In genomic region chr6:28425019-28425418, GRCm38 (mm10) we compare ENCODE assay signal across 11 mouse cellular contexts. TPM values are rescaled to one million over a fixed set of nuclear protein-coding genes. Genes with fewer than 3 reads are reported as not detected.
DNase-seq lines count a peak whose midpoint lies in the region; ATAC-seq lines count a peak whose summit lies in the region.
"Had no signal": no experiment of that assay in that cellular context is flagged by ENCODE, and none has a peak within 500 bp of the region (broad histone marks: within the 10 kb centered on the region; RNA-seq: fewer than 3 reads in every experiment).

No protein-coding gene starts in this region.

- DNase-seq in hindbrain, embryonic 14.5 days (ENCODE audit: low spot score), result no peak
- DNase-seq in cerebellum, postnatal 14 days, result peak; percentile 22 to 25
- no peak for DNase-seq in midbrain, embryonic 11.5 days (ENCODE audit: low spot score, missing footprints)
- no peak for DNase-seq in natural killer cell, adult 2 months (ENCODE audit: low spot score in 2 of 2)
- no peak for DNase-seq in adrenal gland, adult 18-20 months (ENCODE audit: low spot score in 2 of 2)
- DNase-seq in embryo, embryonic 9.5 days (ENCODE audit: extremely low spot score), result no peak
- DNase-seq: kidney, adult 11 months had no signal

- no peaks in the 10 kb centered on the region for H3K9me3 ChIP-seq in hindbrain, embryonic 12.5 days (replicated peaks)
- no peaks in the 10 kb centered on the region for H3K9me3 ChIP-seq in hindbrain, embryonic 14.5 days (ENCODE audit: control insufficient read depth, low read length)
- H3K9me3 ChIP-seq in heart, embryonic 16.5 days (replicated peaks; ENCODE audit: control insufficient read depth, low read length), result no peaks in the 10 kb centered on the region
- H3K9me3 ChIP-seq in midbrain, embryonic 11.5 days (ENCODE audit: control insufficient read depth, low read length), result no peaks in the 10 kb centered on the region

- H3K4me1 ChIP-seq in hindbrain, embryonic 12.5 days, result peaks cover 33% of the 10 kb centered on the region
- peaks cover 27% of the 10 kb centered on the region for H3K4me1 ChIP-seq in hindbrain, embryonic 14.5 days (replicated peaks; ENCODE audit: control insufficient read depth, insufficient read depth, low read length)
- peaks cover 30% of the 10 kb centered on the region for H3K4me1 ChIP-seq in heart, embryonic 16.5 days (ENCODE audit: control insufficient read depth, insufficient read depth, low read length)
- H3K4me1 ChIP-seq in midbrain, embryonic 11.5 days (ENCODE audit: control insufficient read depth, insufficient read depth, low read length), result peaks cover 23% of the 10 kb centered on the region

- peak overlapping the region; percentile 80; the same call in 1 of the 2 replicates for H3K4me3 ChIP-seq in hindbrain, embryonic 12.5 days
- H3K4me3 ChIP-seq in hindbrain, embryonic 14.5 days (replicated peaks; ENCODE audit: low read length), result no peak overlapping the region
- no peak overlapping the region for H3K4me3 ChIP-seq in heart, embryonic 16.5 days (ENCODE audit: low read length)
- no peak overlapping the region for H3K4me3 ChIP-seq in midbrain, embryonic 11.5 days (ENCODE audit: low read depth, low read length)

- H3K36me3 ChIP-seq in hindbrain, embryonic 12.5 days, result peaks cover 20% of the 10 kb centered on the region
- peaks cover 17% of the 10 kb centered on the region for H3K36me3 ChIP-seq in hindbrain, embryonic 14.5 days (replicated peaks; ENCODE audit: control insufficient read depth, insufficient read depth)
- peaks cover 6% of the 10 kb centered on the region for H3K36me3 ChIP-seq in heart, embryonic 16.5 days (ENCODE audit: control insufficient read depth, insufficient read depth)
- peaks cover 3% of the 10 kb centered on the region; the same call in 1 of the 2 replicates for H3K36me3 ChIP-seq in midbrain, embryonic 11.5 days (ENCODE audit: control insufficient read depth, insufficient read depth, low read length)

- peak overlapping the region; percentile 41; the same call in 1 of the 2 replicates for H3K9ac ChIP-seq in hindbrain, embryonic 12.5 days
- no peak overlapping the region for H3K9ac ChIP-seq in hindbrain, embryonic 14.5 days
- H3K9ac ChIP-seq in heart, embryonic 16.5 days (ENCODE audit: low read length), result no peak overlapping the region
- no peak overlapping the region for H3K9ac ChIP-seq in midbrain, embryonic 11.5 days (ENCODE audit: low read length)

- no peak overlapping the region for H3K27ac ChIP-seq in hindbrain, embryonic 12.5 days
- no peak overlapping the region for H3K27ac ChIP-seq in hindbrain, embryonic 14.5 days
- H3K27ac ChIP-seq in heart, embryonic 16.5 days (ENCODE audit: low read length), result no peak overlapping the region
- H3K27ac ChIP-seq in midbrain, embryonic 11.5 days (ENCODE audit: low read depth, low read length), result no peak overlapping the region

- no peak for ATAC-seq in hindbrain, embryonic 12.5 days (ENCODE audit: low FRiP score)
- ATAC-seq in hindbrain, embryonic 14.5 days (ENCODE audit: low FRiP score), result no peak
- no peak for ATAC-seq in heart, embryonic 16.5 days (replicated peaks; ENCODE audit: extremely low read depth, insufficient read depth, low FRiP score)
- ATAC-seq in midbrain, embryonic 11.5 days (ENCODE audit: low FRiP score), result no peak

- H3K4me2 ChIP-seq in hindbrain, embryonic 12.5 days (replicated peaks), result peak overlapping the region; percentile 73; the same call in 1 of the 2 replicates
- no peak overlapping the region for H3K4me2 ChIP-seq in hindbrain, embryonic 14.5 days (replicated peaks)
- peak overlapping the region; percentile 69 for H3K4me2 ChIP-seq in heart, embryonic 16.5 days (ENCODE audit: low read depth, low read length)
- peak overlapping the region; percentile 73; the same call in 1 of the 2 replicates for H3K4me2 ChIP-seq in midbrain, embryonic 11.5 days

- WGBS in hindbrain, embryonic 12.5 days, result 94% methylated on average over 6 of the region's 6 CpGs
- WGBS in hindbrain, embryonic 14.5 days, result 95% methylated on average over 6 of the region's 6 CpGs
- 71% methylated on average over 6 of the region's 6 CpGs for WGBS in heart, embryonic 16.5 days
- 94% methylated on average over 6 of the region's 6 CpGs for WGBS in midbrain, embryonic 11.5 days

- H3K27me3 ChIP-seq in hindbrain, embryonic 12.5 days, result no peaks in the 10 kb centered on the region
- no peaks in the 10 kb centered on the region for H3K27me3 ChIP-seq in hindbrain, embryonic 14.5 days (ENCODE audit: control insufficient read depth, insufficient read depth, low read length)
- no peaks in the 10 kb centered on the region for H3K27me3 ChIP-seq in heart, embryonic 16.5 days (ENCODE audit: control insufficient read depth, insufficient read depth, low read length)
- no peaks in the 10 kb centered on the region for H3K27me3 ChIP-seq in midbrain, embryonic 11.5 days (ENCODE audit: control insufficient read depth, insufficient read depth, low read length)

RNA-seq across cellular contexts. Expression of gene Arf5, which starts 1.7 kb away (rescaled TPM):
- polyA plus RNA-seq in hindbrain, embryonic 12.5 days (2016; fragmentation: Nextera tagmentation; extraction: Ambion mirVana), result 325 and 330 TPM in 2 replicates
- 417 and 419 TPM in 2 replicates for polyA plus RNA-seq in hindbrain, embryonic 14.5 days (2014; fragmentation: Nextera tagmentation; extraction: Ambion mirVana)
- polyA plus RNA-seq in heart, embryonic 16.5 days (2015; fragmentation: Nextera tagmentation; extraction: Ambion mirVana), result 231 and 247 TPM in 2 replicates
- polyA plus RNA-seq in midbrain, embryonic 11.5 days (2014; fragmentation: Nextera tagmentation; extraction: Ambion mirVana), result 307 and 332 TPM in 2 replicates
- 100 to 1,000 TPM; 139 to 163 TPM for total RNA-seq in adrenal gland, adult 18-20 months (2021)

RNA-seq across cellular contexts. Expression of gene Fscn3, which starts 2.6 kb away (rescaled TPM):
- not detected in 2 replicates for polyA plus RNA-seq in hindbrain, embryonic 12.5 days (2016; fragmentation: Nextera tagmentation; extraction: Ambion mirVana)
- polyA plus RNA-seq in hindbrain, embryonic 14.5 days (2014; fragmentation: Nextera tagmentation; extraction: Ambion mirVana), result not detected in 2 replicates
- polyA plus RNA-seq in heart, embryonic 16.5 days (2015; fragmentation: Nextera tagmentation; extraction: Ambion mirVana), result not detected in 2 replicates
- polyA plus RNA-seq in midbrain, embryonic 11.5 days (2014; fragmentation: Nextera tagmentation; extraction: Ambion mirVana), result not detected in 2 replicates
- total RNA-seq in adrenal gland, adult 18-20 months (2021), result not detected
- total RNA-seq: ES-E14 had no signal

RNA-seq across cellular contexts. Expression of gene Gcc1, which starts 3.2 kb away (rescaled TPM):
- polyA plus RNA-seq in hindbrain, embryonic 12.5 days (2016; fragmentation: Nextera tagmentation; extraction: Ambion mirVana), result 16.0 and 16.4 TPM in 2 replicates
- 8.6 and 10.2 TPM in 2 replicates for polyA plus RNA-seq in hindbrain, embryonic 14.5 days (2014; fragmentation: Nextera tagmentation; extraction: Ambion mirVana)
- polyA plus RNA-seq in heart, embryonic 16.5 days (2015; fragmentation: Nextera tagmentation; extraction: Ambion mirVana), result 6.3 and 7.4 TPM in 2 replicates
- polyA plus RNA-seq in midbrain, embryonic 11.5 days (2014; fragmentation: Nextera tagmentation; extraction: Ambion mirVana), result 8.2 and 8.9 TPM in 2 replicates
- 10 to 100 TPM; 15.2 to 18.1 TPM for total RNA-seq in adrenal gland, adult 18-20 months (2021)

RNA-seq across cellular contexts. Expression of gene Pax4, which starts 24.1 kb away (rescaled TPM):
- not detected in 2 replicates for polyA plus RNA-seq in hindbrain, embryonic 12.5 days (2016; fragmentation: Nextera tagmentation; extraction: Ambion mirVana)
- not detected in 2 replicates for polyA plus RNA-seq in hindbrain, embryonic 14.5 days (2014; fragmentation: Nextera tagmentation; extraction: Ambion mirVana)
- polyA plus RNA-seq in heart, embryonic 16.5 days (2015; fragmentation: Nextera tagmentation; extraction: Ambion mirVana), result not detected in 2 replicates
- polyA plus RNA-seq in midbrain, embryonic 11.5 days (2014; fragmentation: Nextera tagmentation; extraction: Ambion mirVana), result not detected in 2 replicates
- total RNA-seq in adrenal gland, adult 18-20 months (2021), result not detected
- total RNA-seq: ES-E14; neutrophil, adult 5-6 weeks had no signal

RNA-seq across cellular contexts. Expression of gene Zfp800, which starts 27.2 kb away (rescaled TPM):
- polyA plus RNA-seq in hindbrain, embryonic 12.5 days (2016; fragmentation: Nextera tagmentation; extraction: Ambion mirVana), result 21.7 and 22.9 TPM in 2 replicates
- polyA plus RNA-seq in hindbrain, embryonic 14.5 days (2014; fragmentation: Nextera tagmentation; extraction: Ambion mirVana), result 22.4 and 23.0 TPM in 2 replicates
- 11.7 and 12.7 TPM in 2 replicates for polyA plus RNA-seq in heart, embryonic 16.5 days (2015; fragmentation: Nextera tagmentation; extraction: Ambion mirVana)
- 33.0 and 33.5 TPM in 2 replicates for polyA plus RNA-seq in midbrain, embryonic 11.5 days (2014; fragmentation: Nextera tagmentation; extraction: Ambion mirVana)
- total RNA-seq in adrenal gland, adult 18-20 months (2021), result 10 to 100 TPM; 23.9 to 29.5 TPM

Comparison
In these comparisons a context has a peak if more than half of its experiments do, and no peak if none do; other contexts are left out.
1. DNase-seq: peak in cerebellum, postnatal 14 days (2 of 2); none in hindbrain, embryonic 14.5 days (single experiment), midbrain, embryonic 11.5 days (single experiment), natural killer cell, adult 2 months (0 of 2), adrenal gland, adult 18-20 months (0 of 2) and embryo, embryonic 9.5 days (single experiment).